Mouse (Mus musculus): ENCODE results near the gene H2al2c. TPM values are rescaled to one million over a fixed set of nuclear protein-coding genes. Genes with fewer than 3 reads are reported as not detected.
"Not testable (repeated sequence)": the region's sequence is repeated elsewhere in the genome, so short reads cannot be mapped to it uniquely, and the experiment has no call there.

Gene H2al2c
- total RNA-seq (2014; fragmentation: Nextera tagmentation) (not detected in 2 replicates), total RNA-seq (2017) (not detected in 2 replicates)

GRCm38 (mm10) chrY:2598799-2599198, at the start of gene H2al2c:
TSS of gene H2al2c (plus strand) at chrY:2599099.
- not testable (repeated sequence) for ATAC-seq (replicated peaks; ENCODE audit: low FRiP score, low TSS enrichment, poor library complexity, severe bottlenecking)

Other genes starting within 250 kb of the H2al2c start
- not detected in 2 replicates for gene Sry, start 64.6 kb downstream of the H2al2c start, total RNA-seq (2014; fragmentation: Nextera tagmentation)
- gene Sry, start 64.6 kb downstream of the H2al2c start, total RNA-seq (2017), result not detected in 2 replicates
- gene H2al2b, start 121.6 kb downstream of the H2al2c start, total RNA-seq (2014; fragmentation: Nextera tagmentation), result not detected in 2 replicates
- not detected in 2 replicates for gene H2al2b, start 121.6 kb downstream of the H2al2c start, total RNA-seq (2017)
- not detected in 2 replicates for gene Gm4064, start 197.1 kb downstream of the H2al2c start, total RNA-seq (2014; fragmentation: Nextera tagmentation)
- gene Gm4064, start 197.1 kb downstream of the H2al2c start, total RNA-seq (2017), result not detected in 2 replicates
- not detected in 2 replicates for gene Rbmy, start 231.6 kb downstream of the H2al2c start, total RNA-seq (2014; fragmentation: Nextera tagmentation)
- not detected in 2 replicates for gene Rbmy, start 231.6 kb downstream of the H2al2c start, total RNA-seq (2017)
- gene Gm10256, start 231.6 kb downstream of the H2al2c start, total RNA-seq (2014; fragmentation: Nextera tagmentation), result not detected in 2 replicates
- gene Gm10256, start 231.6 kb downstream of the H2al2c start, total RNA-seq (2017), result not detected in 2 replicates